Comparison of ENCODE assay signal across 8 mouse cellular contexts in the genomic region with DNA sequence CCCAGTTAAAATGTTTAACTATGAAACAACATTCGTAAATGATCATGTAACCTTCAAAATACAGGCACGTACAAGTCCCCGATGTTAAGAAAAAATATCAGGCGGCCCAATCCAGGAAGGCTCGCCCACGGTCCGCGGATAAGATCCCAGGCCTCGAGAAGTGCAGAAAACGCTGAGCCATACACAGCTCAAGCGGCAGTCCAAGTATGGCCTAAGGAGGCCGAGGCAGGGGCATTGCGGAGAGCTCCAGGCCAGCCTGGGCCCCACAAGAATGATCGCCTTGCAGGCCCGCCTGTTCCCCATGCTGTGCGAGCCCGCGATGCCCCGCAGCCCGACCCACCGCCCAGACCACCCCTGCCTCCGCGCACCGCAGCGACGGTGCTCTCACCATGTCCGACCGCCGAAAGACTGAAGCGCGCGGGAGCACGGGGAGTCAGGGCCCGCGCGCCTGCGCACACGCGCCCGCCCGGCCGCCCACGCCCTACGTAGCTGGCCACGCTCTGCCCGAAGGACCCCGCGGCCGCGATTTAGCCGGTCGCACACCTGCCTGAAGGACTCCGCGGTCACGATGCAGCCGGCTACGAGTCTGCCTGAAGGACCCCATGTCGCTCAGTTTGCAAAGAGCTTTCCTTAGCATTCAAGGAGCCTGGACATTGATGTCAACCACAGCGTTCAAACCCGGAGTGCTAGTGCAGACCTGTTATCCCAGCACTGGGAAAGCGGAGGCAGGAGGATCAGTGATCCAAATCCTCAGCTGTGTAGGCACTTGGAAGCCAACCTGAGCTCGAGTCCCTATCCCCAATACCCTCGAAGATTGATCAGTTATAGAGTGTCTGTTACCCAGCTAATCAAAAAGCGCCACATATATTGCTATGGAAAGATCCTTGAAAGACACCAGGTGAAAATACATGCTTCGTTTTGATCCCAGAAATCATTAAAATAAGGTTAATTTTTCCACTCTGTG. TPM values are rescaled to one million over a fixed set of nuclear protein-coding genes. Genes with fewer than 3 reads are reported as not detected.
A peak's percentile ranks its signal among the peaks of the same experiment; 100 is the strongest.
DNase-seq lines count a peak whose midpoint lies in the region; ATAC-seq and TF ChIP-seq lines count a peak whose summit lies in the region.

A gene (minus strand): TSS at position 464 of the 964 bp plus-strand sequence.

- H3K9ac ChIP-seq in kidney, embryonic 15.5 days, result peak within 1 kb of the TSS; percentile 98

- 1% methylated on average over 65 of the region's 65 CpGs for WGBS in heart, embryonic 10.5 days
- under 1% methylated on average over 59 of the region's 65 CpGs for WGBS in kidney, embryonic 15.5 days

- H3K4me1 ChIP-seq in bone marrow macrophage, adult 2 months (ENCODE audit: control insufficient read depth, insufficient read depth, low read length), result peaks cover 32% of the 10 kb centered on the region
- H3K4me1 ChIP-seq in embryonic fibroblast, embryonic 13.5 days (ENCODE audit: control insufficient read depth, insufficient read depth, low read length), result peaks cover 8% of the 10 kb centered on the region
- H3K4me1 ChIP-seq in heart, embryonic 10.5 days, result peaks cover 50% of the 10 kb centered on the region
- peaks cover 49% of the 10 kb centered on the region for H3K4me1 ChIP-seq in kidney, embryonic 15.5 days

- no peak for TF ChIP-seq CTCF in bone marrow macrophage, adult 2 months (IDR thresholded peaks at IDR 0.05; ENCODE audit: low read depth, low read length)
- no peak for TF ChIP-seq CTCF in embryonic fibroblast, embryonic 13.5 days (IDR thresholded peaks at IDR 0.05; ENCODE audit: borderline replicate concordance, insufficient read depth, low read length)

- H3K27me3 ChIP-seq in heart, embryonic 10.5 days (ENCODE audit: insufficient read depth, poor library complexity, severe bottlenecking), result no peaks in the 10 kb centered on the region
- no peaks in the 10 kb centered on the region for H3K27me3 ChIP-seq in kidney, embryonic 15.5 days

- peak; percentile 60; the same call in 1 of the 2 replicates for TF ChIP-seq POLR2A in bone marrow macrophage, adult 2 months (IDR thresholded peaks at IDR 0.05; ENCODE audit: borderline replicate concordance, low read depth, low read length)
- peak; percentile 95 for TF ChIP-seq POLR2A in embryonic fibroblast, embryonic 13.5 days (IDR thresholded peaks at IDR 0.05; ENCODE audit: low read depth, low read length)

- H3K36me3 ChIP-seq in heart, embryonic 10.5 days, result peaks cover 38% of the 10 kb centered on the region
- H3K36me3 ChIP-seq in kidney, embryonic 15.5 days, result peaks cover 37% of the 10 kb centered on the region

- peak; percentile 93 for DNase-seq in 416B (ENCODE audit: low read depth)
- DNase-seq in heart, embryonic 10.5 days (ENCODE audit: low spot score), result peak; percentile 97
- peak; percentile 96 for DNase-seq in liver
- peak; percentile 96 to 98 for DNase-seq in spleen, postnatal 4 days (ENCODE audit: low spot score in 2 of 2)

- peak within 1 kb of the TSS; percentile 94 for H3K4me3 ChIP-seq in bone marrow macrophage, adult 2 months (ENCODE audit: insufficient read depth, low read length)
- peak within 1 kb of the TSS; percentile 100 for H3K4me3 ChIP-seq in embryonic fibroblast, embryonic 13.5 days (ENCODE audit: insufficient read depth, low read length)
- H3K4me3 ChIP-seq in heart, embryonic 10.5 days, result peak within 1 kb of the TSS; percentile 94
- peak within 1 kb of the TSS; percentile 93 for H3K4me3 ChIP-seq in kidney, embryonic 15.5 days (replicated peaks)

- H3K4me2 ChIP-seq in kidney, embryonic 15.5 days, result peak within 1 kb of the TSS; percentile 78

- ATAC-seq in kidney, embryonic 15.5 days (replicated peaks; ENCODE audit: low FRiP score), result peak; percentile 97
- peak; percentile 93 for ATAC-seq in monocyte, adult 5-6 weeks (replicated peaks; ENCODE audit: insufficient number of reproducible peaks, low FRiP score, low TSS enrichment, poor library complexity, severe bottlenecking)

- peak within 1 kb of the TSS; percentile 85 for H3K27ac ChIP-seq in bone marrow macrophage, adult 2 months (ENCODE audit: insufficient read depth, low read depth, low read length)
- peak within 1 kb of the TSS; percentile 90 for H3K27ac ChIP-seq in embryonic fibroblast, embryonic 13.5 days (ENCODE audit: insufficient read depth, low read length)
- H3K27ac ChIP-seq in heart, embryonic 10.5 days, result peak within 1 kb of the TSS; percentile 99
- peak within 1 kb of the TSS; percentile 96 for H3K27ac ChIP-seq in kidney, embryonic 15.5 days

- no peaks in the 10 kb centered on the region for H3K9me3 ChIP-seq in heart, embryonic 10.5 days
- H3K9me3 ChIP-seq in kidney, embryonic 15.5 days (replicated peaks), result no peaks in the 10 kb centered on the region

RNA-seq across cellular contexts. Expression of the gene that starts here (rescaled TPM):
- 46.5 and 53.2 TPM in 2 replicates for polyA plus RNA-seq in bone marrow macrophage, adult 2 months (2012; ENCODE audit: insufficient read depth, insufficient read length, missing spikeins)
- polyA plus RNA-seq in embryonic fibroblast, embryonic 13.5 days (2011; ENCODE audit: insufficient read length, low read depth, missing spikeins), result 66.8 and 71.9 TPM in 2 replicates
- polyA plus RNA-seq in heart, embryonic 10.5 days (2016; fragmentation: Nextera tagmentation; extraction: Ambion mirVana), result 56.8 and 57.2 TPM in 2 replicates
- polyA plus RNA-seq in kidney, embryonic 15.5 days (2015; fragmentation: Nextera tagmentation; extraction: Ambion mirVana), result 50.3 and 56.1 TPM in 2 replicates
- total RNA-seq in monocyte, adult 5-6 weeks (2017), result 66.2 to 71.0 TPM (median 70.0 TPM) in 3 replicates

Comparison
In these comparisons a context has a peak if more than half of its experiments do, and no peak if none do; other contexts are left out.
1. Peak in every context shown above with its lines: DNase-seq, ATAC-seq, H3K4me3 ChIP-seq and H3K27ac ChIP-seq.